Mouse (Mus musculus) heart, embryonic 11.5 days (tissue): ENCODE measurements at regions not wholly inside any gene's neighbourhood (a gene's known extent, or its start where the extent isn't known, plus 50 kb on each side); places are given as distances from the start of the nearest gene placed in this dataset.

Source experiments
- ATAC-seq: fragments of 200-750 bp; cut with Nextera tagmentation; replicated peaks from 2 replicates; pipeline ENCODE4 v1.8.0; 2017; ENCODE audit warnings: moderate library complexity; ENCODE audit not compliant: insufficient number of reproducible peaks, low FRiP score, low TSS enrichment
- H3K27ac ChIP-seq: fragments of 300-500 bp; sonication (generic); 2 replicates; pipeline ENCODE4 v1.5.1; 2014; ENCODE audit warnings: mild to moderate bottlenecking, low read depth, low read length
- H3K27me3 ChIP-seq: fragments of 300-500 bp; sonication (generic); 2 replicates; pipeline ENCODE4 v1.6.1; 2014; ENCODE audit warnings: mild to moderate bottlenecking, low read length, mixed read lengths; ENCODE audit not compliant: control insufficient read depth, insufficient read depth
- H3K36me3 ChIP-seq: fragments of 300-500 bp; sonication (generic); 2 replicates; pipeline ENCODE4 v1.6.1; 2014; ENCODE audit warnings: mild to moderate bottlenecking, low read length, moderate library complexity, mixed read lengths; ENCODE audit not compliant: control insufficient read depth, insufficient read depth
- H3K4me1 ChIP-seq: fragments of 300-500 bp; sonication (generic); 2 replicates; pipeline ENCODE4 v1.6.1; 2014; ENCODE audit warnings: low read length; ENCODE audit not compliant: control insufficient read depth, insufficient read depth
- H3K4me2 ChIP-seq: fragments of 300-500 bp; sonication (generic); 2 replicates; pipeline ENCODE4 v1.6.1; 2014; ENCODE audit warnings: mild to moderate bottlenecking, moderate library complexity
- H3K4me3 ChIP-seq: fragments of 300-500 bp; sonication (generic); 2 replicates; pipeline ENCODE4 v1.5.1; 2014; ENCODE audit warnings: low read depth, low read length
- H3K9ac ChIP-seq: fragments of 300-500 bp; sonication (generic); 2 replicates; pipeline ENCODE4 v1.6.1; 2014; ENCODE audit warnings: mild to moderate bottlenecking, low read depth, low read length, moderate library complexity
- H3K9me3 ChIP-seq: fragments of 300-500 bp; sonication (generic); replicated peaks from 2 replicates; pipeline ENCODE4 v1.6.1; 2016; ENCODE audit warnings: low read length; ENCODE audit not compliant: control insufficient read depth
- WGBS: fragments of 180-500 bp; shearing (Covaris S2); extraction: QIAGEN DNeasy Blood & Tissue Kit; methylation state at CpG from one replicate; pipeline ENCODE4 v1.1.7; 2014; ENCODE audit not compliant: insufficient replicate concordance; 5-methylcytosine and 5-hydroxymethylcytosine counted together

- no peak overlapping the region for H3K27ac ChIP-seq
- no peak overlapping the region for H3K9ac ChIP-seq
- no peaks in the 10 kb centered on the region for H3K36me3 ChIP-seq
- no peaks in the 10 kb centered on the region for H3K4me1 ChIP-seq
- H3K4me3 ChIP-seq = no peak overlapping the region
- no peaks in the 10 kb centered on the region for H3K9me3 ChIP-seq
- no peak overlapping the region for H3K4me2 ChIP-seq
- no peak for ATAC-seq
- peaks cover 9% of the 10 kb centered on the region; the same call in 1 of the 2 replicates for H3K27me3 ChIP-seq
- WGBS = 36% methylated on average over 3 of the region's 3 CpGs
Measured at GRCm38 (mm10) chr6:84514623-84515022, 79.1 kb downstream of the Cyp26b1 start.

- no peak overlapping the region for H3K9ac ChIP-seq
- peaks cover 5% of the 10 kb centered on the region; the same call in 1 of the 2 replicates for H3K27me3 ChIP-seq
- H3K36me3 ChIP-seq = no peaks in the 10 kb centered on the region
- H3K4me3 ChIP-seq = no peak overlapping the region
- no peak overlapping the region for H3K4me2 ChIP-seq
- H3K4me1 ChIP-seq = peaks cover 4% of the 10 kb centered on the region
- no peak overlapping the region for H3K27ac ChIP-seq
- ATAC-seq = no peak
- H3K9me3 ChIP-seq = no peaks in the 10 kb centered on the region
- WGBS = 80% methylated on average over 3 of the region's 3 CpGs
Measured at GRCm38 (mm10) chr6:84508598-84508997, 85.1 kb downstream of the Cyp26b1 start.

DNA sequence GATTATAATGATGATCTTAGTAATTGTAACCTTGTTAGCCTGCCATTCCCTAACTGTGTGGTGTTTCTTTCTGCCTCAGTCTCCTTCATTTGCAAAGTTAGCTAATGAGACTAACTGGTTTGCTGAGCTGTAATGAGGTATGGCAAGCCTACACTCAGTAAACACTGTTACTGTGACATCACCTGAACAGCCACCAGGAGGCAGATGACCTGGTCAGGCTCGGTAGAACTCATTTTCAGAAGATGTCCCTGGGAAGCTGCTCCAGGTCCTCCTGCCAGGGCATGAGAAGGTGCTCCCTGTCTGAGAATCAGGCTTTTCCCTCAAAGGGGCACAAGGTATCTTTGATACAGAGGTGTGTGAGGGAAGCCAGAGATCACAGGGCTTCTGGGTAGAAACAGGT is 87.0 kb downstream of the Cyp26b1 start:
- no peaks in the 10 kb centered on the region for H3K36me3 ChIP-seq
- H3K4me2 ChIP-seq = no peak overlapping the region
- no peaks in the 10 kb centered on the region for H3K27me3 ChIP-seq
- no peaks in the 10 kb centered on the region for H3K9me3 ChIP-seq
- 0% methylated on average over 1 of the region's 1 CpGs for WGBS
- H3K27ac ChIP-seq = no peak overlapping the region
- H3K4me3 ChIP-seq = no peak overlapping the region
- ATAC-seq = no peak
- no peak overlapping the region for H3K9ac ChIP-seq
- peaks cover 4% of the 10 kb centered on the region for H3K4me1 ChIP-seq

- WGBS = 24% methylated on average over 13 of the region's 13 CpGs
- Histone ChIP-seq H3K9ac (no peak overlapping the region), H3K4me3 (no peak overlapping the region), H3K27me3 (no peaks in the 10 kb centered on the region), H3K27ac (no peak overlapping the region), H3K4me2 (no peak overlapping the region), H3K36me3 (no peaks in the 10 kb centered on the region), H3K9me3 (no peaks in the 10 kb centered on the region), H3K4me1 (peaks cover 14% of the 10 kb centered on the region)
- no peak for ATAC-seq
Measured at GRCm38 (mm10) chr6:84500255-84500886, 93.3 kb downstream of the Cyp26b1 start.

DNA sequence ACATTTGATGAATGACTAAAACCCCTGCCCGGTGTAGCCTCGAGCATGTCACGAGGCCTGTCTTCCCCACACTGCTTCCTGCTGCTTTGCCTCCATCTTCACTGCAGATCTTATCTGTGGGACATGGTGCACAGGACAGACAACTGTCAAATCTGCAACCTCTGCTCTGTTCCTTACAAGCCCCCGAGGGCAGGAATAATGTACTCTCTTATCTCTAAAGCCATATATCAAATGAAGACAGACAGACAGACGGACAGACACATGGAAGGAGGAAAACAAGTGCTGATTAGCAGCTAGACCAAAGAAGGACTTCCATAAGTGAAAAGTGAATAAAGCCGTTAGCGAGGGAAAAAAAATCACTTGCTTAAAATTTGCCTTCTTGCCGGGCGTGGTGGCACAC is 95.6 kb downstream of the Cyp26b1 start:
- Histone ChIP-seq H3K4me2 (no peak overlapping the region), H3K4me1 (peaks cover 10% of the 10 kb centered on the region), H3K9me3 (no peaks in the 10 kb centered on the region), H3K27ac (no peak overlapping the region), H3K27me3 (no peaks in the 10 kb centered on the region), H3K36me3 (no peaks in the 10 kb centered on the region), H3K9ac (no peak overlapping the region), H3K4me3 (no peak overlapping the region)
- 47% methylated on average over 9 of the region's 9 CpGs for WGBS
- no peak for ATAC-seq

DNA sequence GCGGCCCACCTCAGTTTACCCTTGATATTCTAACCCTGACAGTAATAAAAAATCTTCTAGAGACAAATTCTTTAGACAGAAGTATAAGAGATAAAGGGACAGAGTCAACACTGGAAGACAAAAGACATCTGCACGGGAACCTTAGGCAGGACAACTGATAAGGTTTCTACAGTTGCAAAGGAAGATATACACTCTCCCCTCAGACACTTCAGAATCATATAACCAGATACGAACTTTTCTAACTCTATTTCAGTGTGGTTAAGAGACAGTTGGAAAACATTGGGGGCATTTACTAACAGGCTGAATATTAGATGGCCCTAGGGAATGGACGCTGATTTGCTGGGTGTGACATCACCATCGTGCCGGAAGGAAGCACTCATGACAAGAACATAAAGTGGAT is 100.0 kb downstream of the Cyp26b1 start:
- Histone ChIP-seq H3K27ac (no peak overlapping the region), H3K4me3 (no peak overlapping the region), H3K9me3 (no peaks in the 10 kb centered on the region), H3K9ac (no peak overlapping the region), H3K36me3 (no peaks in the 10 kb centered on the region), H3K4me2 (no peak overlapping the region), H3K27me3 (no peaks in the 10 kb centered on the region), H3K4me1 (peaks cover 4% of the 10 kb centered on the region)
- 57% methylated on average over 6 of the region's 6 CpGs for WGBS
- ATAC-seq = no peak

GRCm38 (mm10) chr6:84493169-84493568 is 100.5 kb downstream of the Cyp26b1 start:
- H3K27me3 ChIP-seq = no peaks in the 10 kb centered on the region
- H3K9me3 ChIP-seq = no peaks in the 10 kb centered on the region
- H3K4me3 ChIP-seq = no peak overlapping the region
- peaks cover 4% of the 10 kb centered on the region for H3K4me1 ChIP-seq
- no peak overlapping the region for H3K4me2 ChIP-seq
- ATAC-seq = no peak
- no peaks in the 10 kb centered on the region for H3K36me3 ChIP-seq
- H3K27ac ChIP-seq = no peak overlapping the region
- 84% methylated on average over 8 of the region's 8 CpGs for WGBS
- no peak overlapping the region for H3K9ac ChIP-seq

GRCm38 (mm10) chr6:84492594-84492993 is 101.1 kb downstream of the Cyp26b1 start:
- Histone ChIP-seq H3K4me1 (no peaks in the 10 kb centered on the region; the same call in 1 of the 2 replicates), H3K4me2 (no peak overlapping the region), H3K36me3 (no peaks in the 10 kb centered on the region), H3K9ac (no peak overlapping the region), H3K4me3 (no peak overlapping the region), H3K9me3 (no peaks in the 10 kb centered on the region), H3K27me3 (no peaks in the 10 kb centered on the region), H3K27ac (no peak overlapping the region)
- WGBS = 91% methylated on average over 2 of the region's 2 CpGs
- ATAC-seq = no peak

- Histone ChIP-seq H3K4me3 (no peak overlapping the region), H3K4me2 (no peak overlapping the region), H3K27me3 (no peaks in the 10 kb centered on the region), H3K4me1 (no peaks in the 10 kb centered on the region), H3K9ac (no peak overlapping the region), H3K36me3 (no peaks in the 10 kb centered on the region), H3K9me3 (no peaks in the 10 kb centered on the region), H3K27ac (no peak overlapping the region)
- 60% methylated on average over 5 of the region's 5 CpGs for WGBS
- ATAC-seq = no peak
Measured at GRCm38 (mm10) chr6:84491106-84491505, 102.6 kb downstream of the Cyp26b1 start.
